Mouse (Mus musculus) adrenal gland, adult 2 months (tissue): ENCODE results near the gene Kcnj1. TPM values are rescaled to one million over a fixed set of nuclear protein-coding genes. Genes with fewer than 3 reads are reported as not detected.

Source experiments
- DNase-seq: peaks from one replicate; pipeline ENCODE4 v3.0.0; 2021
- long read RNA-seq: library from polyadenylated mRNA; stranded (forward); transcript quantifications from one replicate; pipeline ENCODE4 v2.0.0, GENCODE M21; 2021
- polyA plus RNA-seq: library from polyadenylated mRNA; depleted of rRNA; stranded (reverse); fragments of >200 nt; gene quantifications from 2 replicates; pipeline ENCODE4 v1.2.3, GENCODE M21; 2012; rRNA removed
- total RNA-seq, 2 experiments: library from RNA; stranded (reverse); gene quantifications; 2 replicates each; pipeline ENCODE4 v1.2.3; 2021

Kcnj1 gene
- not detected for total RNA-seq
- polyA plus RNA-seq: not detected in 2 replicates
- long read RNA-seq: 0 reads

GRCm38 (mm10) chr9:32372202-32372601, at the start of gene Kcnj1:
Gene Kcnj1, plus strand, starts transcription at chr9:32372493.
- no peak for DNase-seq

- no peak for DNase-seq
These were observed 48.7 kb upstream of the Kcnj1 start for GRCm38 (mm10) chr9:32323610-32324009.

- no peak for DNase-seq
These were observed 43.5 kb upstream of the Kcnj1 start for GRCm38 (mm10) chr9:32328777-32329176.

GRCm38 (mm10) chr9:32331162-32331561, 41.1 kb upstream of the Kcnj1 start:
- DNase-seq: no peak

GRCm38 (mm10) chr9:32335389-32336150, 36.7 kb upstream of the Kcnj1 start:
- no peak for DNase-seq

- peak; percentile 16 for DNase-seq
These were observed 31.5 kb upstream of the Kcnj1 start for GRCm38 (mm10) chr9:32340831-32341230.

GRCm38 (mm10) chr9:32342929-32343328, 29.4 kb upstream of the Kcnj1 start:
- DNase-seq: no peak

GRCm38 (mm10) chr9:32344051-32344450, 28.2 kb upstream of the Kcnj1 start, which contains the start of gene Kcnj5:
Gene Kcnj5, minus strand, starts transcription at chr9:32344350.
- no peak for DNase-seq

- DNase-seq: no peak
These were observed 27.8 kb upstream of the Kcnj1 start for GRCm38 (mm10) chr9:32344489-32344888.

- no peak for DNase-seq
These were observed 24.2 kb upstream of the Kcnj1 start for GRCm38 (mm10) chr9:32348096-32348495.

GRCm38 (mm10) chr9:32349344-32349743, 22.9 kb upstream of the Kcnj1 start:
- DNase-seq: no peak

GRCm38 (mm10) chr9:32350332-32350731, 22.0 kb upstream of the Kcnj1 start:
- peak; percentile 60 for DNase-seq

- DNase-seq: peak; percentile 20
These were observed 11.5 kb upstream of the Kcnj1 start for GRCm38 (mm10) chr9:32360770-32361169.

- DNase-seq: no peak
These were observed 3.5 kb upstream of the Kcnj1 start for GRCm38 (mm10) chr9:32368812-32369211.

- no peak for DNase-seq
These were observed 2.9 kb upstream of the Kcnj1 start for GRCm38 (mm10) chr9:32369388-32369787.

GRCm38 (mm10) chr9:32373656-32374055, 1.4 kb downstream of the Kcnj1 start:
- no peak for DNase-seq

GRCm38 (mm10) chr9:32376031-32376430, 3.7 kb downstream of the Kcnj1 start:
- no peak for DNase-seq

- DNase-seq: peak; percentile 18
These were observed 4.7 kb downstream of the Kcnj1 start for GRCm38 (mm10) chr9:32376863-32377590.

GRCm38 (mm10) chr9:32384906-32385305, 12.6 kb downstream of the Kcnj1 start:
- DNase-seq: no peak

GRCm38 (mm10) chr9:32388120-32388519, 15.8 kb downstream of the Kcnj1 start:
- DNase-seq: no peak

- DNase-seq: no peak
These were observed 18.8 kb downstream of the Kcnj1 start for GRCm38 (mm10) chr9:32391092-32391491.

- no peak for DNase-seq
These were observed 19.4 kb downstream of the Kcnj1 start for GRCm38 (mm10) chr9:32391701-32392100.

- DNase-seq: no peak
These were observed 20.4 kb downstream of the Kcnj1 start for GRCm38 (mm10) chr9:32392716-32393115.
